Mouse (Mus musculus) liver, embryonic 15.5 days (tissue): ENCODE measurements around the gene Gpr137b. TPM values are rescaled to one million over a fixed set of nuclear protein-coding genes. Genes with fewer than 3 reads are reported as not detected.
"Not testable (repeated sequence)": the region's sequence is repeated elsewhere in the genome, so short reads cannot be mapped to it uniquely, and the experiment has no call there.

Experiments
- ATAC-seq: fragments of 200-750 bp; cut with Nextera tagmentation; 2 replicates; pipeline ENCODE4 v1.8.0; 2017; ENCODE audit warnings: moderate number of reproducible peaks, mild to moderate bottlenecking, moderate library complexity; ENCODE audit not compliant: insufficient read depth
- H3K27ac ChIP-seq: fragments of 300-500 bp; sonication (generic); replicated peaks from 2 replicates; pipeline ENCODE4 v1.5.1; 2015; ENCODE audit warnings: mild to moderate bottlenecking, inconsistent platforms
- H3K27me3 ChIP-seq: fragments of 300-500 bp; sonication (generic); 2 replicates; pipeline ENCODE4 v1.6.1; 2015; ENCODE audit warnings: mild to moderate bottlenecking, inconsistent platforms
- H3K36me3 ChIP-seq: fragments of 300-500 bp; sonication (generic); replicated peaks from 2 replicates; pipeline ENCODE4 v1.6.1; 2015; ENCODE audit warnings: moderate library complexity, mild to moderate bottlenecking, inconsistent platforms
- H3K4me1 ChIP-seq: fragments of 300-500 bp; sonication (generic); replicated peaks from 2 replicates; pipeline ENCODE4 v1.6.1; 2015; ENCODE audit warnings: inconsistent platforms
- H3K4me2 ChIP-seq: fragments of 300-500 bp; sonication (generic); 2 replicates; pipeline ENCODE4 v1.6.1; 2015; ENCODE audit warnings: moderate library complexity, mild to moderate bottlenecking, inconsistent platforms
- H3K4me3 ChIP-seq: fragments of 300-500 bp; sonication (generic); replicated peaks from 2 replicates; pipeline ENCODE4 v1.5.1; 2015; ENCODE audit warnings: mild to moderate bottlenecking, inconsistent platforms
- H3K9ac ChIP-seq: fragments of 300-500 bp; sonication (generic); 2 replicates; pipeline ENCODE4 v1.6.1; 2015; ENCODE audit warnings: moderate library complexity, mild to moderate bottlenecking, inconsistent platforms
- H3K9me3 ChIP-seq: fragments of 300-500 bp; sonication (generic); replicated peaks from 2 replicates; pipeline ENCODE4 v1.6.1; 2016; ENCODE audit warnings: inconsistent platforms
- WGBS: fragments of 180-500 bp; shearing (Covaris S2); methylation state at CpG from one replicate; pipeline ENCODE4 v1.1.7; 2015; ENCODE audit warnings: mixed read lengths; ENCODE audit not compliant: insufficient replicate concordance; 5-methylcytosine and 5-hydroxymethylcytosine counted together
- polyA plus RNA-seq: library from polyadenylated mRNA; unstranded; fragments of >200 nt; fragmentation: Nextera tagmentation; extraction: Ambion mirVana; gene quantifications from 2 replicates; pipeline ENCODE4 v1.2.1, GENCODE M21; 2015

Gpr137b gene
- polyA plus RNA-seq = 2.9 TPM in 2 replicates

DNA sequence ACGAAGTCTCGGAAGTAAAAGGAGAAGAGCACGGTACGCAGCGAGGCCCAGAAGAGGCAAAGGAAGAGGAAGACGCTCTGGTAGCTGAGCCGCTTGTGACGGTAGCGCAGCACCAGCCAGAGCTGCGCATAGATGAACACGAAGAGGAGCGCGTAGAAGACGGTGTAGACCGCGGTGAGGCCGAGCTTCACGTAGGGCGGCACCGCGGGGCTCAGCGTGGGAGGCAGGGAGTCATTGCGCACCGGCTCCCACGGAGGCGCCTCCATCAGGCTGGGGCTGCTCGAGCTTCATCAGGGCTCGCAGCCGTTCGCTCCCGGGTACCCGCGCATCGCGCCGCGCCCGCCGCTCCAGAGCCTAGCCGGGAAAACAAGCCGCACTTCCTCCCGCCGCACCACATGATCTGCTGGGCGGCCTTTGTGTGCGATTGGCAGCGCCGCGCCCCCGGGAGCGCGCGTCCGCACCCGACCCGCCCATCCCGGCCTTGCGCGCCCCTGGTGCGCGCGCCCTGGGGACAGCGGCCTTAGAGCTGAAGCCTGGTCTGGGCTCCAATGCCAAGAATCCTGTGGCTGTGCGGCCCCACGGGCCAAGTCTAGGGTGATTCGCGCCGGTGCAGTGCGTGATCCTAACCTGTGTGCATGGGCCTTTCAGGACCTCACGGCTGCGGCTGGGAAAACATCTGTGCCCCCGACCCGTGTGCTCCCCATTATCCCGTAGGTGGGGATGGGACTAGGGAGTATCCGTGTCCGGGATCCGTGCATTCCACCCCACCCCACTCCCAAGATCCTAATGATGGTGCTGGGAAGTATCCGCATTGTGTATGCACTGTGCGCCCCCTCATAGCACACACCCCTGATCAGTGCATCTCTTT lies at the start of gene Gpr137b:
Gene Gpr137b, minus strand, starts transcription at position 787 of the 868 bp plus-strand sequence.
- not testable (repeated sequence) for H3K4me1 ChIP-seq, H3K36me3 ChIP-seq, H3K27me3 ChIP-seq, H3K9ac ChIP-seq, H3K9me3 ChIP-seq, H3K27ac ChIP-seq
- Histone ChIP-seq H3K4me2 (peak within 1 kb of the TSS; percentile 52), H3K4me3 (peak within 1 kb of the TSS; percentile 38)
- WGBS = under 1% methylated on average over 59 of the region's 78 CpGs
- peak; percentile 80 for ATAC-seq

- ATAC-seq = peak; percentile 80
- peak overlapping the region; percentile 33; the same call in 1 of the 2 replicates for H3K4me2 ChIP-seq
- not testable (repeated sequence) for H3K4me1 ChIP-seq, H3K27ac ChIP-seq, H3K9me3 ChIP-seq, H3K27me3 ChIP-seq, H3K36me3 ChIP-seq, H3K9ac ChIP-seq
- peak overlapping the region; percentile 21 for H3K4me3 ChIP-seq
- WGBS = 2% methylated on average over 18 of the region's 28 CpGs
These were observed 44.5 kb upstream of the Gpr137b start for GRCm38 (mm10) chr13:13438112-13438953.

- not testable (repeated sequence) for H3K9ac ChIP-seq, H3K4me1 ChIP-seq, H3K27ac ChIP-seq, H3K27me3 ChIP-seq, H3K9me3 ChIP-seq, H3K36me3 ChIP-seq
- WGBS = under 1% methylated on average over 33 of the region's 39 CpGs
- H3K4me3 ChIP-seq = peak within 1 kb of the TSS; percentile 21
- peak; percentile 48 for ATAC-seq
- H3K4me2 ChIP-seq = peak within 1 kb of the TSS; percentile 33
These were observed 43.7 kb upstream of the Gpr137b start, which contains the start of gene Nid1 for GRCm38 (mm10) chr13:13437460-13438015. Nid1 (plus strand) TSS chr13:13437551.

DNA sequence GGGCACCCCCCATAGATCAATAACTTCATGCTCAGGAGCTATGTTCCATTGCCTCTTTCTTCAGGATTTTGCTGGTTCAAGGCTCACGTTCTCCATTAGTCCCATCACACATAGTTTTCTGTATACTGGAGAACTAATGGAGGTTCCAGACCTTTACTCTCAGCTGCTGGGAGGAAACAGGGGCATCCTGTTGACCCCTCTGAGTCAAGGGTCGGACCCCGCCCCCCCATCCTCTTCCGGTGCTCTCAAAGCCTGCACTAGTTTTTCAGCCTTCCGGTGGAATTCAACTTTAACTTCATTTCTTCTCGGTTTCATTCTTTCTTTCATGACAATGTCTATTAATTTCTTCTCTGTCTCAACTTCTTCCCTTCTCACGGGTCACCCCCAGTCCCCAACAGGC lies 42.3 kb upstream of the Gpr137b start:
- not testable (repeated sequence) for ATAC-seq, H3K27ac ChIP-seq, H3K4me3 ChIP-seq, H3K4me1 ChIP-seq, H3K9ac ChIP-seq, H3K27me3 ChIP-seq, H3K36me3 ChIP-seq, H3K4me2 ChIP-seq, H3K9me3 ChIP-seq
- 32% methylated on average over 5 of the region's 7 CpGs for WGBS

GRCm38 (mm10) chr13:13423301-13423700 lies 29.5 kb upstream of the Gpr137b start:
- H3K36me3 ChIP-seq, ATAC-seq, H3K4me2 ChIP-seq, H3K27me3 ChIP-seq, H3K9me3 ChIP-seq, H3K4me3 ChIP-seq, H3K9ac ChIP-seq, H3K4me1 ChIP-seq, H3K27ac ChIP-seq: not testable (repeated sequence)
- WGBS = 33% methylated on average over 2 of the region's 5 CpGs

GRCm38 (mm10) chr13:13418859-13419258 lies 25.0 kb upstream of the Gpr137b start:
- not testable (repeated sequence) for H3K4me1 ChIP-seq, H3K4me2 ChIP-seq, H3K27me3 ChIP-seq, H3K4me3 ChIP-seq, H3K27ac ChIP-seq, H3K36me3 ChIP-seq, ATAC-seq, H3K9ac ChIP-seq, H3K9me3 ChIP-seq
- WGBS = 81% methylated on average over 7 of the region's 12 CpGs

DNA sequence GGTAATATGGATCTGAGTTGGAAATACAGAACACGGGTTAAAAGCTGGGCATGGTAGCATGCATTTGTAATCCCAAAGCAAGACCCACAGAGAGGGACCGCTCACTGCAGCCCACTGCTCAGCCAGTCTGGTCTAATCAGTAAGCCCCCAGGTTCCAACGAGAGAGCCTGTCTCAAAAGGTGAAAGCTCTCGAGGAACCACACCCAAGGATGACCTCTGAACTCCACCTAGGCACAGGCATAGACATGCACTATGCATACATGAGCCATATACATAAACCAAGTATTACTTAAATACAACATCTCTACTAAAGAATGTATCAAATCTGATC lies 22.2 kb upstream of the Gpr137b start:
- H3K36me3 ChIP-seq, H3K4me1 ChIP-seq, H3K4me3 ChIP-seq, H3K27me3 ChIP-seq, H3K9me3 ChIP-seq, H3K27ac ChIP-seq, H3K9ac ChIP-seq, H3K4me2 ChIP-seq, ATAC-seq: not testable (repeated sequence)
- WGBS = 40% methylated on average over 3 of the region's 4 CpGs

DNA sequence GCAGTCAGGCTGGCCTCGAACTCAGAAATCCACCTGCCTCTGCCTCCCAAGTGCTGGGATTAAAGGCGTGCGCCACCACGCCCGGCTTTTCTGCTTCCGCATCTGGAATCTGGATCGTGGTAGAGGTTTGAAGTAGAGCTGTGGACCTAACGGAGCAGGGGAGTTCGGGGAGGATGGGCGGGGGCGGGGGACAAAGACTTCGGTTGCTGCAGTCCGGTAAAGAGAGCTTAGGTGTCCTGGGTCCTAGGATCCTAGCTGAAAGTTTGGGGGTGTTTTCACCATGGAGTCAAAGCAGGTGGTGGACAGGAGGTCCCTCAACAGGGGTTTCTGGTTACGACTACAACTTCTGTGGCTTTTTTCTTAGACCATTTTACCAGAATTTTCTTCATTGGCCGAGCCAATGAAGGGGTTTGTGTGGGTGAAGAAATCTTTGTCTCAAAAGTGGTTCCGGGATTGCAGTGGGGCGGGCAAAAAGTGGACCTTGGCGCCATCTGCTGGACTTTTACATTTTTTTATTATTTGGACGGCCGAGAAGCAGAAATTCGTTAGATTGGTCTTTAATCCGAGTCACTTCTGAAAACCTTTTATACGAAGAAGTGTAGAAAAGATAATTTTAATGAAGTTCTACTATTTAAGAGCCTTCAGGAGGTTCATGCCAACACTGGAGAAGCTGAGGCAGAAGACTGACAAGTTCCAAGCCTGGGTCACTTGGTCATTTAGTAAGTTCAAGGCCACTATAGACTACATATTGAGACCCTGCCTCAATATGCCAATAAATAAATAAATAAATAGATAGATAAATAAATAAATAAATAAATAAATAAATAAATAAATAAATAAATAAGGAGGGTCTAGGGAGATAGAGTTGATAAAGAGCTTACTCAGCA lies 21.5 kb upstream of the Gpr137b start:
- H3K4me3 ChIP-seq, H3K36me3 ChIP-seq, H3K27me3 ChIP-seq, ATAC-seq, H3K4me2 ChIP-seq, H3K9me3 ChIP-seq, H3K4me1 ChIP-seq, H3K9ac ChIP-seq, H3K27ac ChIP-seq: not testable (repeated sequence)
- 28% methylated on average over 23 of the region's 23 CpGs for WGBS

DNA sequence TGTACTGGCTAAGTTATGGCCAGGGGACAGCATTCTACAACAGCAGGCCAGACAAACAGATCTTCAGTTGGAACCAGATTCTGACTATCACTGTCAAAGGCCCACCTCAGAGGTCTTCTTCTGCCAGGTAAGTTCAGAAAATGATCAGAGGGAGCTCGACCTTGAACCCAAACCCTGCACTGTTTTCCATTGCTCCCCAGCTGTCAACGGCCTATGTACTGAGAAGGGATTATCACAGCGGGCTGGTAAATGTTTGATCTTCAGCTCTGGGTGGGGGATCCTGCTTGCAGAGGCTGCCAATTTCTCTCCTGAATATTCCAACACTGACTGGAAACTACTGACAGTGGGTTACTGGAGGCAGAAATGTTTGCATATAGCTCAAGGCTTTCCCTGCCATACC lies 20.4 kb upstream of the Gpr137b start:
- no peak overlapping the region for H3K4me2 ChIP-seq
- H3K9me3 ChIP-seq = no peaks in the 10 kb centered on the region
- H3K4me1 ChIP-seq = no peaks in the 10 kb centered on the region
- no peak overlapping the region for H3K4me3 ChIP-seq
- no peaks in the 10 kb centered on the region for H3K36me3 ChIP-seq
- no peak overlapping the region for H3K9ac ChIP-seq
- peak; percentile 44; the same call in 1 of the 2 replicates for ATAC-seq
- H3K27me3 ChIP-seq = no peaks in the 10 kb centered on the region
- no peak overlapping the region for H3K27ac ChIP-seq
- 51% methylated on average over 3 of the region's 3 CpGs for WGBS

- not testable (repeated sequence) for H3K27me3 ChIP-seq, H3K4me3 ChIP-seq, H3K27ac ChIP-seq, H3K4me2 ChIP-seq, H3K9me3 ChIP-seq, H3K9ac ChIP-seq, H3K4me1 ChIP-seq, H3K36me3 ChIP-seq
- no CpG with 5 or more reads among the region's 6 CpGs for WGBS
- ATAC-seq = peak; percentile 68
These were observed 11.7 kb upstream of the Gpr137b start for GRCm38 (mm10) chr13:13405511-13405910.
